Mouse (Mus musculus) lung, postnatal 4 days (tissue): ENCODE measurements around the gene Napsa.
A peak's percentile ranks its signal among the peaks of the same experiment; 100 is the strongest.

Experiments used
- DNase-seq, 2 experiments: peaks; one replicate each; pipeline ENCODE4 v3.0.0; 2021

The Napsa gene

GRCm38 (mm10) chr7:44630437-44630836, 58.3 kb downstream of the Napsa start:
- DNase-seq = peak; percentile 80 to 87

DNA sequence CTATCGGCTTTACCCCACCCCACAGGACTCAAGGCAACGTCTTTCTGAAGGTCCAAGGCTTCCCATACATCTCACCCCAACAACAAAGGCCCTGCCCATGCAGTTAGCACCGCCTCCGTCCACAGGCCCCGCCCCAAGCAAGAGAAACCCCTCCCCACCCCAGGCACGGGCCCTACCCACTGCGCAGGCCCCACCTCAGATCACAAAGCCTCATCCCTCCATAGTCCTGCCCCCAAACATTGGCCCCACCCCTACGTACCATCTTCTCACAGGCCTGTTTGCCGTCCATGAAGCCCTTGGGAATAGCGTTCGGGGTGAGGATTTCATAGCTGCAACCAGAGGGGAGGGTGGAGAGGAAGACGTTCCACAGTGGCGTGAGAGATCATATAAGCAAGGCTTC, 60.5 kb downstream of the Napsa start:
- no peak for DNase-seq

DNA sequence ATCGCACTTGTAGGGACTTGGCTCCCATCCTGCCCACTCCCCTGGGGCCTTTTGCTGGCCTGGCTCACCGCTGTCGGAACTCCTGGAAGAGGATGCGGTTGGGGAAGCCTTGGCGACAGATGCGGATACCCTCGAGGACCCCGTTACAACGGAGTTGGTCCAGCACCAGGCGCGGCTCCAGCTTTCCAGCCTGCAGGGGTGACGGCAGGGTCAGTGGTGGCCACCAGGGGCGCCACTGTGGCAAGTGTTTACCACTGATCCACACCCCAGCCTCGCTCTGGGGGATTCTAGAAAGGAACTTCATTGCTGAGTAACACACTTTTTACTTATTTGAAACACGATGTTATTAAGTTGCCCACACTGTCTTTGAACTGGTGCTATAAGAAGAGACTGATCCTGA, 61.2 kb downstream of the Napsa start:
- DNase-seq = peak in 1 of 2 experiments; percentile 33
